Mouse (Mus musculus): ENCODE results near the gene Cct2.

Cct2 gene

DNA sequence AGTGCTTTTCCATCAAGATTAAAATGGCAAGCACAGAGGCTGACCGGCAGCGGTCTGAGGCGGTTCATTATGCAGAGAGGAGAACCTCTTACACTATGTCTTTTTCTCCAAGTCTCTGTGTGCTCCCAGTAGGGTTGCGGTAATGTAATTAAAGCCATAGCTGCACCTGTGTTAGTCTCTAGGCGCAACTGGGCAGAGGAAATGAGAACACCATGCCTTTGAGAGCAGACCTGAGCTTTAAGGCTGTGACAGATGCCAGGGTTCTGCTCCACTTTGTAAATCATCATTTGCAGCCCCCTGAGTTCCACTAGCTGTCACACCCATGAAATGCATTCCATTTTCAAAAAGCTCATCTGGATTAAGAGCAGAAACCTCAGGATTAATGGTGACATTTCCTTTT lies 58.9 kb downstream of the Cct2 start:
- in situ Hi-C loops (cut with MseI, MboI) = no loop called here

All from mouse trophoblast stem cell (cell line).